11 mouse cellular contexts compared by ENCODE assay signal in the genomic region with DNA sequence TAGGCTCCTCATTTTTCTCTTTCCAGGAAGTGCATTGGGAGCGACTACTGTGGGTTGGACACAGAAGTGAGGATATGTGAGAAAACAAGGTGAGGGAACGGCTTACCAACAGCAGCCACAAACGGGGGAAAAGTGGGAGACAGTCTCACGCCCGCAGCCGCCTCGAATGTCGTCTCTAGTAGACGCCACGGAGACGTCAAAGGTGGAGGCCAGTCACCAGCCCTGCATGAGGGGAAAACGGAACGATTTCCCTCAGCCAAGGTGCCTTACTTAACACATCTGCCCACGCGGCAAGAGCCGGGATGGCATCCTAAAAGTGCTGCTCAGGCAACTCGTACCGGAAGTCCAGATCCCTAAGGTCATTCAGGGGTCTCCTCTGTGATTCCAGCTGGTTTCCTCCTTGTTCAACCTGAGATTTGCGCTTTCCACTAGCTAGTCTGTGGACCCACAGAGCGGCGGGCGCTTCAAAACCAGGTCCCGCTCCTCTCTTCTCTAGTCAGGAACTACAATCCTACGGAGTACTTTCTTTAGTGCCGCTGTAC. TPM values are rescaled to one million over a fixed set of nuclear protein-coding genes. Genes with fewer than 3 reads are reported as not detected.
DNase-seq lines count a peak whose midpoint lies in the region; ATAC-seq and TF ChIP-seq lines count a peak whose summit lies in the region.
"Had no signal": no experiment of that assay in that cellular context is flagged by ENCODE, and none has a peak within 500 bp of the region (broad histone marks: within the 10 kb centered on the region; RNA-seq: fewer than 3 reads in every experiment).

No protein-coding gene starts in this region.

- H3K36me3 ChIP-seq in ES-E14 (ENCODE audit: control insufficient read depth, insufficient read depth, low read length, poor library complexity, severe bottlenecking), result no peaks in the 10 kb centered on the region
- no peaks in the 10 kb centered on the region for H3K36me3 ChIP-seq in forebrain, embryonic 11.5 days (ENCODE audit: control insufficient read depth, insufficient read depth, low read length)
- peaks cover 17% of the 10 kb centered on the region for H3K36me3 ChIP-seq in midbrain, embryonic 12.5 days
- no peaks in the 10 kb centered on the region for H3K36me3 ChIP-seq in thymus, adult 2 months (ENCODE audit: control insufficient read depth, insufficient read depth, low read length)
- H3K36me3 ChIP-seq: heart, embryonic 12.5 days had no signal

- no peak for TF ChIP-seq CTCF in thymus, adult 2 months (IDR thresholded peaks at IDR 0.05; ENCODE audit: borderline replicate concordance, control insufficient read depth, extremely low read depth, insufficient read depth, low read length, poor library complexity)
- no peak for TF ChIP-seq CTCF in lung, adult 2 months (IDR thresholded peaks at IDR 0.05; ENCODE audit: insufficient read depth, low read length)

- peaks cover 28% of the 10 kb centered on the region for H3K27me3 ChIP-seq in forebrain, embryonic 11.5 days (ENCODE audit: control insufficient read depth, insufficient read depth, low read length)
- H3K27me3 ChIP-seq in midbrain, embryonic 12.5 days, result peaks cover 59% of the 10 kb centered on the region
- peaks cover 14% of the 10 kb centered on the region for H3K27me3 ChIP-seq in thymus, adult 2 months (ENCODE audit: control insufficient read depth, insufficient read depth, low read length)

- peak overlapping the region; percentile 69 for H3K9ac ChIP-seq in ES-E14 (ENCODE audit: insufficient read depth, low read depth, low read length, poor library complexity, severe bottlenecking)
- H3K9ac ChIP-seq in forebrain, embryonic 11.5 days (ENCODE audit: low read length), result peak overlapping the region; percentile 30; the same call in 1 of the 2 replicates
- peak overlapping the region; percentile 34 for H3K9ac ChIP-seq in midbrain, embryonic 12.5 days (replicated peaks)
- H3K9ac ChIP-seq: embryonic facial prominence, embryonic 15.5 days; heart, embryonic 12.5 days had no signal

- TF ChIP-seq POLR2A in thymus, adult 2 months (IDR thresholded peaks at IDR 0.05; ENCODE audit: control insufficient read depth, extremely low read depth, insufficient read depth, low read length, poor library complexity), result no peak
- no peak for TF ChIP-seq POLR2A in lung, adult 2 months (IDR thresholded peaks at IDR 0.05; ENCODE audit: borderline replicate concordance, extremely low read depth, low read depth, low read length)

- peak overlapping the region; percentile 53 for H3K4me2 ChIP-seq in forebrain, embryonic 11.5 days (ENCODE audit: low read depth, low read length, severe bottlenecking)
- peak overlapping the region; percentile 76 for H3K4me2 ChIP-seq in midbrain, embryonic 12.5 days (replicated peaks)
- H3K4me2 ChIP-seq: embryonic facial prominence, embryonic 15.5 days; heart, embryonic 12.5 days had no signal

- ATAC-seq in forebrain, embryonic 11.5 days (replicated peaks; ENCODE audit: low FRiP score), result no peak
- ATAC-seq in midbrain, embryonic 12.5 days (ENCODE audit: low FRiP score, low read depth), result no peak

- DNase-seq in frontal cortex, postnatal 36 days (ENCODE audit: low spot score in 2 of 2), result peak; percentile 40 to 45
- DNase-seq in frontal cortex, postnatal 25 days (ENCODE audit: low spot score in 2 of 2), result no peak
- DNase-seq in ES-E14 (ENCODE audit: low read depth, low spot score), result no peak
- DNase-seq in forebrain, embryonic 11.5 days (ENCODE audit: low spot score), result no peak
- no peak for DNase-seq in urinary bladder, postnatal 14 days (ENCODE audit: low spot score)
- no peak for DNase-seq in thymus, adult 2 months
- DNase-seq in lung, adult 2 months, result no peak
- DNase-seq: kidney, adult 2 months had no signal

- H3K4me1 ChIP-seq in ES-E14 (ENCODE audit: control insufficient read depth in 2 of 2, insufficient read depth in 2 of 2, low read length in 2 of 2, poor library complexity in 1 of 2), result peaks cover 0 to 11% of the 10 kb centered on the region in 2 experiments; a peak in 1 of 4 replicates
- peaks cover 5% of the 10 kb centered on the region; the same call in 1 of the 2 replicates for H3K4me1 ChIP-seq in forebrain, embryonic 11.5 days (replicated peaks; ENCODE audit: control insufficient read depth, insufficient read depth, low read length)
- peaks cover 37% of the 10 kb centered on the region for H3K4me1 ChIP-seq in midbrain, embryonic 12.5 days
- peaks cover 12% of the 10 kb centered on the region; the same call in 1 of the 2 replicates for H3K4me1 ChIP-seq in thymus, adult 2 months (replicated peaks; ENCODE audit: control insufficient read depth, insufficient read depth, low read length)
- peaks cover 7% of the 10 kb centered on the region for H3K4me1 ChIP-seq in lung, adult 2 months (ENCODE audit: control insufficient read depth, insufficient read depth, low read length)

- WGBS in forebrain, embryonic 11.5 days, result 4% methylated on average over 25 of the region's 25 CpGs
- 4% methylated on average over 25 of the region's 25 CpGs for WGBS in midbrain, embryonic 12.5 days
- 12% methylated on average over 25 of the region's 25 CpGs for WGBS in thymus, adult 2 months
- 5% methylated on average over 25 of the region's 25 CpGs for WGBS in lung, adult 2 months

- peak overlapping the region; percentile 66 to 74 for H3K4me3 ChIP-seq in ES-E14 (ENCODE audit: insufficient read depth in 1 of 2, low read depth in 1 of 2, low read length in 2 of 2, poor library complexity in 1 of 2, severe bottlenecking in 1 of 2)
- peak overlapping the region; percentile 64 for H3K4me3 ChIP-seq in forebrain, embryonic 11.5 days (ENCODE audit: low read depth, low read length)
- peak overlapping the region; percentile 77 for H3K4me3 ChIP-seq in midbrain, embryonic 12.5 days
- H3K4me3 ChIP-seq in thymus, adult 2 months (ENCODE audit: control insufficient read depth, insufficient read depth, low read length), result no peak overlapping the region
- no peak overlapping the region for H3K4me3 ChIP-seq in lung, adult 2 months (replicated peaks; ENCODE audit: extremely low read depth, low read depth, low read length)
- H3K4me3 ChIP-seq: embryonic facial prominence, embryonic 15.5 days; heart, embryonic 12.5 days had no signal

- H3K27ac ChIP-seq in ES-E14 (ENCODE audit: insufficient read depth, low read depth, low read length, poor library complexity, severe bottlenecking), result no peak overlapping the region
- no peak overlapping the region for H3K27ac ChIP-seq in forebrain, embryonic 11.5 days (ENCODE audit: low read depth, low read length)
- H3K27ac ChIP-seq in midbrain, embryonic 12.5 days (replicated peaks), result peak overlapping the region; percentile 70
- no peak overlapping the region for H3K27ac ChIP-seq in thymus, adult 2 months (ENCODE audit: control insufficient read depth, insufficient read depth, low read length)
- H3K27ac ChIP-seq: embryonic facial prominence, embryonic 15.5 days had no signal

- in situ Hi-C loops in ES-E14 (cut with MboI; ENCODE audit: low sequenced_read_pairs in 2 of 2, unreplicated experiment in 2 of 2), result no loop called here

- no peaks in the 10 kb centered on the region for H3K9me3 ChIP-seq in ES-E14 (ENCODE audit: control insufficient read depth, insufficient read depth, low read depth, low read length)
- no peaks in the 10 kb centered on the region for H3K9me3 ChIP-seq in forebrain, embryonic 11.5 days (ENCODE audit: control insufficient read depth, low read length)
- no peaks in the 10 kb centered on the region for H3K9me3 ChIP-seq in midbrain, embryonic 12.5 days
- H3K9me3 ChIP-seq: embryonic facial prominence, embryonic 15.5 days; heart, embryonic 12.5 days had no signal

TF ChIP-seq in ES-E14, 5 proteins besides CTCF, POLR2A, EP300 and RAD21:
- TF ChIP-seq CHD2 (IDR thresholded peaks at IDR 0.05; ENCODE audit: low read depth, low read length), result no peak

RNA-seq across cellular contexts. Expression of a gene that starts 1.9 kb away (rescaled TPM):
- total RNA-seq in ES-E14 (2012; rRNA removed), result 4.3 and 14.6 TPM in 2 replicates
- polyA plus RNA-seq in forebrain, embryonic 11.5 days (2014; fragmentation: Nextera tagmentation; extraction: Ambion mirVana), result 6.9 and 9.4 TPM in 2 replicates
- 13.8 and 14.4 TPM in 2 replicates for polyA plus RNA-seq in midbrain, embryonic 12.5 days (2016; fragmentation: Nextera tagmentation; extraction: Ambion mirVana)
- 0.09 and 0.26 TPM in 2 replicates for polyA plus RNA-seq in thymus, adult 2 months (2012; rRNA removed)
- 0.71 and 0.73 TPM in 2 replicates for polyA plus RNA-seq in lung, adult 2 months (2012; rRNA removed)

RNA-seq across cellular contexts. Expression of a gene that starts 16.0 kb away (rescaled TPM):
- total RNA-seq in ES-E14 (2012; rRNA removed), result 17.4 and 20.2 TPM in 2 replicates
- 14.4 and 22.0 TPM in 2 replicates for polyA plus RNA-seq in forebrain, embryonic 11.5 days (2014; fragmentation: Nextera tagmentation; extraction: Ambion mirVana)
- 17.0 and 20.1 TPM in 2 replicates for polyA plus RNA-seq in midbrain, embryonic 12.5 days (2016; fragmentation: Nextera tagmentation; extraction: Ambion mirVana)
- polyA plus RNA-seq in thymus, adult 2 months (2012; rRNA removed), result 24.4 and 30.0 TPM in 2 replicates
- 34.1 and 42.9 TPM in 2 replicates for polyA plus RNA-seq in lung, adult 2 months (2012; rRNA removed)

RNA-seq across cellular contexts. Expression of a gene that starts 28.9 kb away (rescaled TPM):
- 15.1 and 19.8 TPM in 2 replicates for total RNA-seq in ES-E14 (2012; rRNA removed)
- polyA plus RNA-seq in forebrain, embryonic 11.5 days (2014; fragmentation: Nextera tagmentation; extraction: Ambion mirVana), result 12.6 and 12.7 TPM in 2 replicates
- polyA plus RNA-seq in midbrain, embryonic 12.5 days (2016; fragmentation: Nextera tagmentation; extraction: Ambion mirVana), result 10.2 and 10.5 TPM in 2 replicates
- polyA plus RNA-seq in thymus, adult 2 months (2012; rRNA removed), result 29.4 and 38.2 TPM in 2 replicates
- polyA plus RNA-seq in lung, adult 2 months (2012; rRNA removed), result 12.6 and 17.0 TPM in 2 replicates

RNA-seq across cellular contexts. Expression of a gene that starts 40.6 kb away (rescaled TPM):
- total RNA-seq in ES-E14 (2012; rRNA removed), result 23.0 and 24.4 TPM in 2 replicates
- polyA plus RNA-seq in forebrain, embryonic 11.5 days (2014; fragmentation: Nextera tagmentation; extraction: Ambion mirVana), result 96.6 and 108 TPM in 2 replicates
- 137 and 141 TPM in 2 replicates for polyA plus RNA-seq in midbrain, embryonic 12.5 days (2016; fragmentation: Nextera tagmentation; extraction: Ambion mirVana)
- polyA plus RNA-seq in thymus, adult 2 months (2012; rRNA removed), result 148 and 163 TPM in 2 replicates
- polyA plus RNA-seq in lung, adult 2 months (2012; rRNA removed), result 66.1 and 69.4 TPM in 2 replicates

Comparison
In these comparisons a context has a peak if more than half of its experiments do, and no peak if none do; other contexts are left out.
1. DNase-seq: peak in frontal cortex, postnatal 36 days (2 of 2); none in frontal cortex, postnatal 25 days (0 of 2), ES-E14 (single experiment), forebrain, embryonic 11.5 days (single experiment), urinary bladder, postnatal 14 days (single experiment), thymus, adult 2 months (single experiment) and lung, adult 2 months (single experiment).
2. H3K4me3 ChIP-seq: peak in ES-E14 (2 of 2), forebrain, embryonic 11.5 days (single experiment) and midbrain, embryonic 12.5 days (single experiment); none in thymus, adult 2 months (single experiment) and lung, adult 2 months (single experiment).
3. Peak in every context shown above with its lines, with median percentiles within 50 percentile points of each other: H3K9ac ChIP-seq.